Mouse (Mus musculus): ENCODE results near the gene Stk4. TPM values are rescaled to one million over a fixed set of nuclear protein-coding genes. Genes with fewer than 3 reads are reported as not detected.

Stk4 gene
- total RNA-seq, 2 experiments from 2014 or later: 193 to 227 TPM

DNA sequence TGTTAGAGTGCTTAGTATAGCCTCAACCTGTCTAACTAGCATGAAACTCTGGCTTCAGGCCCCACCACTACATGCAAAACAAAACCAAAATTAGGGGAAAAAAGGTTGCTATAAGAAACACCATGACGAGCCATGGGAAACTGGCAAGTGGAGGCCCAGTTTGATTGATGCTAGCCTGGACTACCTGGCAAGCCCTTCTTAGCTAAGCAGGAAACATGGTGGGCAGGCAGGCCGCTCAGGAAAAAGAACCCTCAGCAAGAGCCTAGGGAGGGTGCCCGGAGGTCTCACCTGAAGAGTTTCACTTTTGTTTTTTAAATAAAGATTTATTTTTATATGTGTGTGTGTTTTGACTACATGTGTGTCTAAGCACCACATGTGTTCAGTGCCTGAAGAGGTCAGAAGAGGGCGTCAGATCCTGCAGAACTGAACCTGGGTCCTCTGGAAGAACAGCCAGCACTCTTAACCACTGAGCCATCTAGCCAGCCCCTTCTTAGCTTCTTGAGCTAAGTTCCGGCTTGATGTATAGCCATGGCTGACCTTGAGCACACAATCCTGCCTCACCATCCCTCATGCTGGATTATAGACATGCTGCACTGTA is 53.1 kb downstream of the Stk4 start:
- ATAC-seq (ENCODE audit: poor library complexity, severe bottlenecking): no peak

- no peak for ATAC-seq (ENCODE audit: poor library complexity, severe bottlenecking)
Measured at GRCm38 (mm10) chr2:164126533-164126955, 56.4 kb downstream of the Stk4 start.

- ATAC-seq (ENCODE audit: poor library complexity, severe bottlenecking): peak; percentile 38; the same call in 1 of the 2 replicates
Measured at GRCm38 (mm10) chr2:164127297-164127696, 57.2 kb downstream of the Stk4 start.

DNA sequence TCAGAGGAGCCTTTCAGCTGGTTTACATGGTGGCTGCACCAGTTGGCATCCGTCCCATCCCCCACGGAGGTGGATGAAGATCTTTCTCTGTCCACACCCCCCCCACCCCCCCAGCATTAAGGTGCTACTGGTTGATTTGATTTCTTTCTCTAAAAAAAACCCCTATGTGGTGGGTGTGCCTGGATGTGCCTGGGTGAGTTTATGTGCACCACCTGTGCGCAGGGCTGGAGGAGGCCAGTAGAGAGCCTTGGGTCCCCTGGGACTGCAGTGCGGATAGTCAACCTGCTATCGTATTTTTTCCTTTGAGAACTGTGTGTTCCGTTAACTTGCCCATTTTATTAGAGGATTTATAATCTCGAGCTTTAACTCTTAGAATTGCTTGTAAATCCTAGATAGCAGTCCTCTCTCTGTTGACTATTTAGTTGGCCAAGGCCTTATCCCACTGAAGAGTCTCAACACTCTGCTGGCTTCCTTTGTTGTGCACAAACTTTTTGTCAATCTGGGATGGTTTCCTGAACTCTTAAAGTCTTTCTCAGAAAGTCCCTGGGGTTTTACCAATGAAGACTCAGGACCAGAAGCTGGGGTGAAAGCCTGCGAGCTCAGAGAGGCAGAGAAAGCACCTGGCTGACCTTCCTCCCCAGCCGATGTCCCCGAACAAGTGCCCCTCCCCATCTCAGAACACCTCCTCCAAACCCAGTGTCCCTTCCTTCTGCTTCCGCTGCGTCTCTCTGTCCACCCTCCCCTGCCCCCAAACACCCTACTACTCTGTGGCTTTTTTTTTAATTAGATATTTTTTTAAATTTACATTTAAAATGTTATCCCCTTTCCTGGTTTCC is 58.7 kb downstream of the Stk4 start:
- ATAC-seq (ENCODE audit: poor library complexity, severe bottlenecking): no peak

DNA sequence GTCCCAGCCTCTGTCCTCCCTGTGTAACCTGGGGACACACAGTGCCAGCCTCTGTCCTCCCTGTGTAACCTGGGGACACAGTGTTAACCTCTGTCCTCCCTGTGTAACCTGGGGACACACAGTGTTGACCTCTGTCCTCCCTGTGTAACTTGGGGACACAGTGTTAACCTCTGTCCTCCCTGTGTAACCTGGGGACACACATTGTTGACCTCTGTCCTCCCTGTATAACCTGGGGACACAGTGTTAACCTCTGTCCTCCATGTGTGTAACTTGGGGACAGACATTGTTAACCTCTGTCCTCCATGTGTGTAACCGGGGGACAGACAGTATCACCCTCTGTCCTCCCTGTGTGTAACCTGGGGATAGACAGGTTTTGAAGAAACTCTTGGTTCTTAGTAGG is 61.5 kb downstream of the Stk4 start:
- ATAC-seq (ENCODE audit: poor library complexity, severe bottlenecking): no peak

GRCm38 (mm10) chr2:164134563-164134962 is 64.4 kb downstream of the Stk4 start:
- no peak for ATAC-seq (ENCODE audit: poor library complexity, severe bottlenecking)

DNA sequence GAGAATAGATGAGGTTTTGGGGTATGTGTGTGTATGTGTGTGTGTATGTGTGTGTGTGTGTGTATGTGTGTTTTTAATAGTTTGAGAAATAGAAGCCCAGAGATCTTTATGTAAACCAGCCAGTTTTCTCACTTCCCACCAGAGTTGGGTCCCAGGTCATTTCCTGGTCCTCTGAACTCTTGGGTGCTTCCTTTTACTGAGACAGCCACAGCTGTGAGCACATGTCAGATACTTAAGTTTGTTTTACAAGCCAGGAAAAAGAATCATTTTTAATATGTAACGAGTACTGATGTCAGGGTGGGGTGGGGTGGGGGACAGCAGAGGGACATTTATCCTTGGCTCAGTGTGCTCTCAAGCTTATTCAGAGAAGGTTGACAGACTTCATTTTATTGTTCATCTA is 65.2 kb downstream of the Stk4 start:
- ATAC-seq (ENCODE audit: poor library complexity, severe bottlenecking): no peak

DNA sequence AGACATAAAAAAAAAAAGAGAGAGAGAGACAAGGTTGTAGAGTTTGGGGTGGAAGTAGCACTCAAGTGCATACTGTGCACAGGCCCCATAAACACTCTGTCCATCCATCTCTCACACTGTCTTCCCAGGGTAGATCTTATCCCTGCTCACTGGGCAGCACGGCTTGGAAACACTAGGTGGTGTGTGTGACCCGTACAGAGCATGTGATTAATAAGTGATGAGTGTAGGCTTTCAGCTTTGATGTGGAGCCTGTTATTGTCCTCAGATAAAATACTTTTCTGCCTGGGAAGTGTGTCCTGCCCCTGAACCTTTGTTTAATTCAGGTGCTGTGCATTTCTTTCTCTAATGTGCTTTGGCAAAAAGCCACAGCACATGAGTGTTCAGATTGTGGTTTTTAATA is 66.3 kb downstream of the Stk4 start:
- ATAC-seq (ENCODE audit: poor library complexity, severe bottlenecking): no peak

DNA sequence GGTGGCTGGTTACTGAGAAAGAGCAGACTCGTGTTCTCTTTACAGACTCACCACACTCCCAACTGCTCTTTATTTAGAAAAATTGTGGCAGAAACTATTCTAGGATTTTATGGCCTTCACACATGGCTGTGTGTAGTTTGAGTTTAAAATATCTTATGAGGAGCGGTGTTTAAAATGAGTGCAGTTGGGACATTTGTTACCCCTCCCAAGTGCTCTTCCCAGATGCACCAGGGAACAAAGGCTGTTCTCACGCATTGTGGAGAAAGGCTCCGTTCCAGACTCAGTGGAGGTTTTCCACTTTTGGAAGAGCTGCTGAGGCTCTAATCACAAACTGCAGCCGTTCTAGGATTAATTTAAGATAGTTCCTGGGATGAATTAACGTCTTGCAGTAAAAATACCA is 67.6 kb downstream of the Stk4 start:
- ATAC-seq (ENCODE audit: poor library complexity, severe bottlenecking): no peak

DNA sequence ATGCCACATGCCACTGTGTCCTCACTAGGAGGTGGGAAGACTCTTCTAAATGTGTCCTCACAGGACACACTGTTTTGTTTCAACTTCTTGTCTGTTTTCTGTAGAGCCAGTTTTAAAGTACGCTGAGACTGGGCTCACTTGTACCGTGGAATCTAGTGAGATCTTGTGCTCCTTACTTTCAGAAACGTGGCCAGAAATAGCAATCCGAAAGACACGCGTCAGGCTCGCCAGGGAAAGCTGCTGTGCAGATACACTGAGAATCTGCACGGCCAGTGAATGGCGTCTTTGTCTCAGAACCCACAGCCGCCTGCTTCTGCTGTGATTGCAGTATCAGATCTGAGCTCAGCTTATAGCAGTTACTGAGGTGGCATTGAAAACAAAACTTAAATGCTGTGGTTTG is 71.9 kb downstream of the Stk4 start:
- ATAC-seq (ENCODE audit: poor library complexity, severe bottlenecking): no peak

DNA sequence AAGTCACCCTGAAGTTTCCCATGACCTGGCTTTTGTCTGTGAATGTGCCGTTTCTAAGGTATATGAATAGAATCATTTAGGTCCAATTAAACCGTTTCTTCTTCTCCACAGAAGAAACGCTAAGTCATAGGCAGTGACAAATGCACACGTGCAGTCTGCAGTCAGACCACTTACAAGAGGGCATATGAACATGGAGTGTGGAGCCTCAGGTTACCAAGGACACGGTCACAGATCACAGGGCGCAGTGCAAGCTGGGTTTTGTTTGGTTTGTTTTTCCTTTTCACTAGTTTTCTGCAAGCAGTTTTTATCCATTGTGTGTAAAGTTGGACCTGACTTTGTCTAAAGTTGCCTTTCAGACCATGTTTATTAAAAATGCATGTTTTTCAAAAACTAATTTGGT is 73.9 kb downstream of the Stk4 start:
- no peak for ATAC-seq (ENCODE audit: poor library complexity, severe bottlenecking)

DNA sequence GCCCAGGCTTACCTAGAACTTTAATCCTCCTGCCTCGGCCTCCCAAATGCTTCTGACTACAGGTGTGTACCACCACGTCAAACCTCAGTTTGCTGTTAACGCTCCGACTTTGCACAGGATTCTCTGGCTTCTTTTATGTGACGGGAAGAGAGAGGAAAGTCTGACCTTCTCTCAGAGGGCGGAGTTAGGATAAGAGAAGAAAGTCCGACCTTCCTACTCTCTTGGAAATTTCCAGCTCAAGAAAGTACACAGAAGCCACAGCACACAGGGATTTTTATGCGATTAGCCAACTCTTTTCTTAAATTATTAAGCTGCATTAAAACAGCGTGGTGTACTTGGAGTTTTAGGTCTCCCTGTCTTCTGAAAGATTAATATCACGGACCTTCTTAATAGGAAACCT is 74.4 kb downstream of the Stk4 start:
- no peak for ATAC-seq (ENCODE audit: poor library complexity, severe bottlenecking)

GRCm38 (mm10) chr2:164146556-164146955 is 76.4 kb downstream of the Stk4 start:
- no peak for ATAC-seq (ENCODE audit: poor library complexity, severe bottlenecking)

- no peak for ATAC-seq (ENCODE audit: poor library complexity, severe bottlenecking)
Measured at GRCm38 (mm10) chr2:164150086-164150760, 80.1 kb downstream of the Stk4 start.

- no peak for ATAC-seq (ENCODE audit: poor library complexity, severe bottlenecking)
Measured at GRCm38 (mm10) chr2:164152341-164152740, 82.2 kb downstream of the Stk4 start.

GRCm38 (mm10) chr2:164154007-164154406 is 83.9 kb downstream of the Stk4 start:
- no peak for ATAC-seq (ENCODE audit: poor library complexity, severe bottlenecking)

DNA sequence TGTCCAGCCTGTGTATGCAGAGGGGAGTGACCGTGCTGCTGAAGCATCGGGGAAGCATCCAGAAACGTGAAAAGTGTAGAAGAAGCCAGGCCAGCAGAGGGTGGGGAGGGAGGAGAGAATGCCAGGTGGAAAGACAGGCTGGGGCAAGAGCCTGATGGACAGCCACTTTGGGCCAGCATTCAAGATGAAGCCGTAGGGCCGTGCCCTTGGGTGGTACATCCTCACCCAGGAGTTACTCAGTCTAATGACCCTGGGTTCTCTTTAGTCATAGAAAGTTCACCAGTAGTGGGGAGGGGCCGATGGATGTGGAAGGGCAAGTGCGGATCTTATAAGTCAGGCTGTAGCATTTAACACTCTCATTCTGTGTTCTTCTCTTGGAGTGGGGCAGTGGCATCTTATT is 86.0 kb downstream of the Stk4 start:
- ATAC-seq (ENCODE audit: poor library complexity, severe bottlenecking): no peak

GRCm38 (mm10) chr2:164158838-164159237 is 88.7 kb downstream of the Stk4 start:
- no peak for ATAC-seq (ENCODE audit: poor library complexity, severe bottlenecking)

DNA sequence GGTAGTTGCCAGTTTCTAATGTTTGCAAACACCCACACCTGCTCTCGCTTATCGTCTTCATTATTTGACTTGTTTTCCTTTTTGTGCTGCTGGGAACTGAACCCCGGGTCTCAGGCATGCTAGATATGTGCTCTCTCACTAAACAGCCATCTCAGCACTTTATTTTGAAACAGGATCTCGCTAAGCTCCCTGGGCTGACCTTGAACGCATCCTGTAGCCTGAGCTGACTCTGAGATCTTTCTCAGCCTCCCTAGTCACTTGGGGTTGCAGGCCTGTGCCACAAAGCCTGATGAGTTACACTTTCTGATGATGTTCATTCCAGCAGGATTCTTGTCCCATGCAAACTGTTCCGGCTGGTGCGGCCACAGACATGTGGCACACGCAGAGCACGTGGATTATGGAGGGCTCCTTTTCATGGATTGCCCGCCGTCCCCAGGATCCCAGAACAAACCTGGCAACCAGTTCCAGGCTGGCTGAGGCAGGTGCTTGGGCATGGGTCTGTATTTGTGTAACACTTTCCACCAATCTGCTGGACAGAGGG is 91.5 kb downstream of the Stk4 start:
- no peak for ATAC-seq (ENCODE audit: poor library complexity, severe bottlenecking)

DNA sequence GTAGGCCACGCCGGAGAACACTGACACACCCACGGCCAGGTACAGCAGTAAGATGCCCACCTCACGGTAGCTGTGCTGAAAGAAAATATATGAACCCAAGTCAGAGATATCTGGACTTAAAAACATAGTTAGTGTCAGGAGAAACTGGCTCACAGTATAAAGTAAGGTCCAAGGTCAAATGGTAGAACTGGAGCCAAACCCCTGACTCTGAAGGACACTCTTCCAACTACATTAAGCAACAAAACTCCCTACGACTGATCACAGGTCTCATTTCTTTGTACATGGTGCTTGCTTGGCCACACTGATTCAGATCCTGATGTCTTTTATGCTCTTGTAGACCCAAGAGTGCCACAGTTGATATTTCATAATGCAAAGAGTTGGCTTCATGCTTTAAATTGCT is 94.8 kb downstream of the Stk4 start:
- ATAC-seq (ENCODE audit: poor library complexity, severe bottlenecking): no peak

GRCm38 (mm10) chr2:164167752-164168570 is 97.8 kb downstream of the Stk4 start:
- ATAC-seq (ENCODE audit: poor library complexity, severe bottlenecking): no peak

All from megakaryocyte, adult 5-6 weeks (primary cell).